Mouse (Mus musculus): ENCODE results near the gene Majin.

- no peak for TF ChIP-seq POLR2A (IDR thresholded peaks at IDR 0.05; ENCODE audit: borderline replicate concordance, low read depth, low read length)
- no peak for TF ChIP-seq CTCF (IDR thresholded peaks at IDR 0.05; ENCODE audit: low read depth, low read length)
Observed at GRCm38 (mm10) chr19:6271206-6271605, 87.0 kb downstream of the Majin start.
